Mouse (Mus musculus) liver, postnatal 0 days (tissue): Measurements from ENCODE around the gene Ptgds.

Experiments used
- CTCF ChIP-seq: sonication (generic); IDR thresholded peaks from 2 replicates; pipeline ENCODE4 v1.5.1; 2016; ENCODE audit warnings: antibody characterized with exemption, low read depth
- EP300 ChIP-seq: IDR thresholded peaks from 2 replicates; pipeline ENCODE4 v1.6.1; 2016; ENCODE audit warnings: antibody characterized with exemption, low read depth, mild to moderate bottlenecking

- TF ChIP-seq CTCF (no peak), EP300 (no peak)
Observed at GRCm38 (mm10) chr2:25456205-25456953, 13.5 kb downstream of the Ptgds start, which contains the start of gene Clic3.
